Comparison of ENCODE assay signal across 8 mouse cellular contexts in the genomic region with DNA sequence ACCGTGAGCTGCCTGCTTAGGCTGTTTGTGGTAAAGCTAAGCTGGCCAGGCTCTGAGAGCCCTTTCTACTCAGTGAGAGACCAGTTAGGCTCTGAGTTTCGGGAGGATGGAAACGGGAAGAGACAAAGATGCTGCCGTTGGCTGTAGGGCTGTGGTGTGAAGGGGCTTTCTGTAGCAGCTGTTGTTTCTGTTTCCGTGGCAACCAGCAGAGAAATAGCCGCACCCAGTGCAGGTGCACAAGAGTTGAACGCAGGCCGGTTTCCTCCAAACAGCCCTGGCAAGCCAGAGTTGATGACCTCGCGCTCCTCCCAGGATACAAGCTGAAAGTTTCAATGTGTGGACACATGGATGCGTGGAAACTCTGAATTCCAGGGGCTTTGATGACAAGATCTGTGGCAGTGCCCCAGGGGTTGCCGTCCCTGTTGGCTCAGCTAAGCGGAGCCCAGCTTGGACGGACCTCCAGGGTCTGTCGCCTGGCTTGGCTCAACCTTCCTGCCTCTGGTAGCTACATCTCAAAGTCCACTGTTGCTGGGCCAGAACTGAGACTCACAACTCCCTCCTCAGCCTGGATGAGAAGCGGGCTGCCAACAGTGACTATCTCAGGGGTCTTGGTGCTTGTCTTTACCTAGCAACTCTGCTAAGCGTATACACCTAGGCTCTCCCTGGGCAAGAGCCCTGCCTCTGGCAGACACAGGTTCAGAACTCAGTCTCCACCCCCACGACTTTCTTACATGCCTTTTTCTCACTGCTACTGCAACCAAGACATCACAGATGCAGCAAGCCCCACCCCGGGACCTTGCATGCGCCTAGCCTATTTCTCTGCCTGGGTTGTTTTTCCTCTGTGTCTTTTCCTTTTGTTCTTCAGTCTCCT.
DNase-seq lines count a peak whose midpoint lies in the region; ATAC-seq and TF ChIP-seq lines count a peak whose summit lies in the region.

No protein-coding gene starts in this region.

- intact Hi-C loops in heart, postnatal 10 days (cut with DNase I): no loop called here
- intact Hi-C loops in left cerebral cortex, adult 2 months (cut with DNase I): no loop called here

- no peak overlapping the region for H3K4me3 ChIP-seq in embryonic facial prominence, embryonic 13.5 days
- no peak overlapping the region for H3K4me3 ChIP-seq in limb, embryonic 10.5 days
- H3K4me3 ChIP-seq in left cerebral cortex, adult 2 months: no peak overlapping the region

- H3K27me3 ChIP-seq in embryonic facial prominence, embryonic 13.5 days: no peaks in the 10 kb centered on the region
- H3K27me3 ChIP-seq in limb, embryonic 10.5 days (ENCODE audit: low read depth, poor library complexity, severe bottlenecking): no peaks in the 10 kb centered on the region

- no peak overlapping the region for H3K27ac ChIP-seq in embryonic facial prominence, embryonic 13.5 days
- no peak overlapping the region for H3K27ac ChIP-seq in limb, embryonic 10.5 days
- H3K27ac ChIP-seq in left cerebral cortex, adult 2 months: no peak overlapping the region

- H3K36me3 ChIP-seq in embryonic facial prominence, embryonic 13.5 days: no peaks in the 10 kb centered on the region
- H3K36me3 ChIP-seq in limb, embryonic 10.5 days: no peaks in the 10 kb centered on the region

- WGBS in embryonic facial prominence, embryonic 13.5 days: 58% methylated on average over 20 of the region's 20 CpGs
- WGBS in limb, embryonic 10.5 days: 70% methylated on average over 20 of the region's 20 CpGs

- H3K4me1 ChIP-seq in embryonic facial prominence, embryonic 13.5 days: 0 out of 2 replicates have a peak, but pooled peaks cover 9% of the 10 kb centered on the region
- H3K4me1 ChIP-seq in limb, embryonic 10.5 days: peaks cover 26% of the 10 kb centered on the region

- H3K9ac ChIP-seq in embryonic facial prominence, embryonic 13.5 days: no peak overlapping the region

- no peak overlapping the region for H3K4me2 ChIP-seq in embryonic facial prominence, embryonic 13.5 days

- TF ChIP-seq CTCF in left cerebral cortex, adult 2 months (IDR thresholded peaks at IDR 0.05): no peak

- ATAC-seq in frontal cortex, adult (ENCODE audit: low TSS enrichment): 0 out of 2 replicates have a peak, but pooled peaks have one; percentile 11
- ATAC-seq in embryonic facial prominence, embryonic 13.5 days (ENCODE audit: insufficient number of reproducible peaks, insufficient read depth, low FRiP score, low TSS enrichment, low read depth): 0 out of 2 replicates have a peak, but pooled peaks have one; percentile 10

- DNase-seq in frontal cortex, adult 2 months (ENCODE audit: extremely low spot score in 1 of 2, low spot score in 1 of 2): no peak
- peak; percentile 64 to 69 for DNase-seq in heart, postnatal 10 days
- peak; percentile 54 for DNase-seq in limb, embryonic 10.5 days (ENCODE audit: low spot score)
- DNase-seq in naive thymus-derived CD4-positive, alpha-beta T cell, adult 2 months (ENCODE audit: low read depth): peak; percentile 94
- DNase-seq in thymus, postnatal 10 days (ENCODE audit: low spot score in 2 of 2): peak; percentile 84 to 89
- DNase-seq in left cerebral cortex, adult 2 months (ENCODE audit: extremely low spot score in 1 of 2, low spot score in 2 of 2): no peak

- no peaks in the 10 kb centered on the region for H3K9me3 ChIP-seq in embryonic facial prominence, embryonic 13.5 days
- H3K9me3 ChIP-seq in limb, embryonic 10.5 days (replicated peaks): no peaks in the 10 kb centered on the region

Comparison
In these comparisons a context has a peak if more than half of its experiments do, and no peak if none do; other contexts are left out.
1. DNase-seq: peak in heart, postnatal 10 days (2 of 2), limb, embryonic 10.5 days (single experiment), naive thymus-derived CD4-positive, alpha-beta T cell, adult 2 months (single experiment) and thymus, postnatal 10 days (2 of 2); none in frontal cortex, adult 2 months (0 of 2) and left cerebral cortex, adult 2 months (0 of 2).